Mouse (Mus musculus) lung, adult 2 months (tissue): Measurements from ENCODE around the gene Capn2.

Experiments
- CTCF ChIP-seq: fragments of 200-500 bp; IDR thresholded peaks from 2 replicates; pipeline ENCODE4 v1.5.1; 2011; ENCODE audit warnings: mild to moderate bottlenecking, low read length, control low read depth; ENCODE audit not compliant: insufficient read depth
- POLR2A ChIP-seq: fragments of 200-500 bp; IDR thresholded peaks from 2 replicates; pipeline ENCODE4 v1.6.1; 2011; ENCODE audit warnings: low read depth, mild to moderate bottlenecking, control low read depth, low read length, borderline replicate concordance; ENCODE audit errors: extremely low read depth

- TF ChIP-seq CTCF (no peak), POLR2A (no peak)
Measured at GRCm38 (mm10) chr1:182425176-182425575, 92.2 kb downstream of the Capn2 start.
